Mouse (Mus musculus) midbrain, embryonic 14.5 days (tissue): ENCODE results near the gene Pgf. TPM values are rescaled to one million over a fixed set of nuclear protein-coding genes. Genes with fewer than 3 reads are reported as not detected.

ENCODE experiments used
- ATAC-seq: fragments of 200-750 bp; cut with Nextera tagmentation; 2 replicates; pipeline ENCODE4 v1.8.0; 2017; ENCODE audit warnings: moderate number of reproducible peaks, moderate library complexity; ENCODE audit not compliant: low FRiP score, low TSS enrichment
- DNase-seq: peaks from one replicate; pipeline ENCODE4 v3.0.0-alpha.2; 2015
- H3K27ac ChIP-seq: fragments of 300-500 bp; sonication (generic); replicated peaks from 2 replicates; pipeline ENCODE4 v1.5.1; 2014; ENCODE audit warnings: mild to moderate bottlenecking, low read depth, low read length, moderate library complexity
- H3K27me3 ChIP-seq: fragments of 300-500 bp; sonication (generic); 2 replicates; pipeline ENCODE4 v1.6.1; 2014; ENCODE audit warnings: low read length, control low read depth, mixed read lengths; ENCODE audit not compliant: control insufficient read depth, insufficient read depth
- H3K36me3 ChIP-seq: fragments of 300-500 bp; sonication (generic); 2 replicates; pipeline ENCODE4 v1.6.1; 2014; ENCODE audit warnings: low read length, control low read depth; ENCODE audit not compliant: control insufficient read depth, insufficient read depth
- H3K4me1 ChIP-seq: fragments of 300-500 bp; sonication (generic); 2 replicates; pipeline ENCODE4 v1.6.1; 2014; ENCODE audit warnings: mild to moderate bottlenecking, antibody characterized with exemption, low read length, control low read depth; ENCODE audit not compliant: control insufficient read depth, insufficient read depth
- H3K4me2 ChIP-seq: fragments of 300-500 bp; sonication (generic); 2 replicates; pipeline ENCODE4 v1.6.1; 2014; ENCODE audit warnings: mild to moderate bottlenecking, low read length, moderate library complexity
- H3K4me3 ChIP-seq: fragments of 300-500 bp; sonication (generic); replicated peaks from 2 replicates; pipeline ENCODE4 v1.5.1; 2014; ENCODE audit warnings: low read depth, low read length
- H3K9ac ChIP-seq: fragments of 300-500 bp; sonication (generic); replicated peaks from 2 replicates; pipeline ENCODE4 v1.6.1; 2014; ENCODE audit warnings: mild to moderate bottlenecking, low read length, moderate library complexity
- H3K9me3 ChIP-seq: fragments of 300-500 bp; sonication (generic); 2 replicates; pipeline ENCODE4 v1.6.1; 2016; ENCODE audit warnings: low read length, control low read depth, mixed read lengths; ENCODE audit not compliant: control insufficient read depth
- WGBS: fragments of 180-500 bp; shearing (Covaris S2); extraction: QIAGEN DNeasy Blood & Tissue Kit; methylation state at CpG from one replicate; pipeline ENCODE4 v1.1.7; 2014; 5-methylcytosine and 5-hydroxymethylcytosine counted together
- polyA plus RNA-seq: library from polyadenylated mRNA; unstranded; fragments of >200 nt; fragmentation: Nextera tagmentation; extraction: Ambion mirVana; gene quantifications from 2 replicates; pipeline ENCODE4 v1.2.1, GENCODE M21; 2014

Pgf gene
- polyA plus RNA-seq, 1 experiment from 2014 or later = 6.0 TPM

DNA sequence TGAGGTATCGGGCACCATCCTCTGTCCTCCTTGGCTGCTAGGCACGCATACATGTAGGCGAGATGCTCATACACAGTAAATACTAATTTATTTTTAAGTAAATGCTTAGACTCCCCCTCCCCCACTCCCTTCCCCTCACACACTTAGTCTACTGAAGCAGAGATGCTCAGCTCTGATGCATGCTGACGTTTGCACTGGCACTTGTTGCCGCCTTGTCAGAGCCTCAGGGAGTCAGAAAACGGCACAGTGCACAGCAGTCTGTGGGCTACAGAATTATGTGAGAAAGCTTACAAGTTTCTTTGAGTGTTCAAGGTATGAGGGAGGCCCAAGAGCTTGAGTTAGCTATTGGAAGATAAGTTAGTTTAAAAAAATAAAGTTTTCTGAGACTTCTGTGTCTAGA lies 46.2 kb downstream of the Pgf start:
- no peak overlapping the region for H3K9ac ChIP-seq
- no peaks in the 10 kb centered on the region for H3K9me3 ChIP-seq
- H3K27me3 ChIP-seq = no peaks in the 10 kb centered on the region
- H3K36me3 ChIP-seq = peaks cover 92% of the 10 kb centered on the region
- no peaks in the 10 kb centered on the region for H3K4me1 ChIP-seq
- no peak overlapping the region for H3K27ac ChIP-seq
- no peak overlapping the region for H3K4me2 ChIP-seq
- WGBS = 89% methylated on average over 6 of the region's 6 CpGs
- ATAC-seq (no peak), DNase-seq (no peak)
- H3K4me3 ChIP-seq = no peak overlapping the region

DNA sequence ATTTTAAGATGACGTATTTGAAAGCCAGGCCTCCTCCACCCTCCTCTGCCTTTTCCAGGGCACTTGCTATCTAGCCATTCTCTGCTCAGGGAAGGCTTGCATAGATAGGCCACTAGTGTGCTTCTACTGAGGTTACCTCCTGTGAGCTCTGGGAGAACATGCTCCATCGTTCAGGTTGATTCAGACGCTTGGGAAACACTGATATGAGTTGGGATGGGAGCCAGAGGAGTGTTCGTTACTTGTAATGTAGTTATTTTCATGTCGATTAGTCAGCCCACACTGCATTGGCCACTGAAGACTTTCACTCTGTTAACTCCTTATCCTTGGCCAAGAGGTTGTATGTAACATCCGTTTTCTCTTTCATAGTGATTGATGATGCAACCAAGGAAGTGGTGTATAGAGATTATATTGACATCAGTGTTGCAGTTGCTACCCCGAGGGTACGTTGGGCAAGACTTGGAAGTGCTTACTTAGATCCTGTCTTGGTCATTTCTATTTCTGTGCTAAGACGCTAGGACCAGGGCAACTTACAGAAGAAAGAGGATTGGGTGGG lies 48.1 kb downstream of the Pgf start:
- Histone ChIP-seq H3K27me3 (no peaks in the 10 kb centered on the region), H3K4me2 (no peak overlapping the region), H3K36me3 (peaks cover 91% of the 10 kb centered on the region), H3K4me1 (no peaks in the 10 kb centered on the region), H3K9me3 (no peaks in the 10 kb centered on the region), H3K9ac (no peak overlapping the region), H3K27ac (no peak overlapping the region), H3K4me3 (no peak overlapping the region)
- no peak for ATAC-seq
- 95% methylated on average over 9 of the region's 9 CpGs for WGBS
- DNase-seq = no peak

- Histone ChIP-seq H3K4me2 (no peak overlapping the region), H3K36me3 (peaks cover 92% of the 10 kb centered on the region), H3K4me1 (no peaks in the 10 kb centered on the region), H3K4me3 (no peak overlapping the region), H3K27ac (no peak overlapping the region), H3K27me3 (no peaks in the 10 kb centered on the region), H3K9me3 (no peaks in the 10 kb centered on the region), H3K9ac (no peak overlapping the region)
- WGBS = 89% methylated on average over 8 of the region's 8 CpGs
- DNase-seq (no peak), ATAC-seq (no peak)
Measured at GRCm38 (mm10) chr12:85126986-85127603, 50.5 kb downstream of the Pgf start.

GRCm38 (mm10) chr12:85124751-85125150 lies 52.8 kb downstream of the Pgf start:
- DNase-seq = no peak
- Histone ChIP-seq H3K4me2 (no peak overlapping the region), H3K9ac (no peak overlapping the region), H3K27ac (no peak overlapping the region), H3K4me1 (no peaks in the 10 kb centered on the region), H3K9me3 (no peaks in the 10 kb centered on the region), H3K27me3 (no peaks in the 10 kb centered on the region), H3K36me3 (peaks cover 88% of the 10 kb centered on the region), H3K4me3 (no peak overlapping the region)
- whole genome bisulfite sequencing = 95% methylated on average over 5 of the region's 5 CpGs
- ATAC-seq = no peak

DNA sequence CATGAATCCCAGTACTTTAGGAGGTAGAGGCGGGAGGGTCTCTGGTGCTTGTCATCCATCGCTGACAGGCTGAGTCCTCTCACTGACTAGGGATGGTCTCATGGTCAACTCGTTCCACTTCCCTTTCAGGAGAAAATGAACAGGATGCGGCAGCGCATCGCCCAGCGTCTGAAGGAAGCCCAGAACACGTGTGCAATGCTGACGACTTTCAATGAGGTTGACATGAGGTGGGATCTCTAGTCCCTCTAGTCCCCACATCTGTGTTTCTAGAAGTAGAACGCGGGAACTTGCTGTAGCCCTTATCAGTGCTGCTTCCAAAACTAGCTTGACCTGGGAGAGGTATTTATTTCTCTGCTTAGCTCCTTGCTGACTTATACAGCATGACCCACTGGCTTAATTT lies 53.9 kb downstream of the Pgf start:
- H3K4me3 ChIP-seq = no peak overlapping the region
- H3K27ac ChIP-seq = no peak overlapping the region
- no peaks in the 10 kb centered on the region for H3K27me3 ChIP-seq
- ATAC-seq (no peak), DNase-seq (no peak)
- no peaks in the 10 kb centered on the region for H3K4me1 ChIP-seq
- 94% methylated on average over 11 of the region's 11 CpGs for WGBS
- H3K9me3 ChIP-seq = no peaks in the 10 kb centered on the region
- no peak overlapping the region for H3K4me2 ChIP-seq
- peaks cover 90% of the 10 kb centered on the region for H3K36me3 ChIP-seq
- no peak overlapping the region for H3K9ac ChIP-seq

DNA sequence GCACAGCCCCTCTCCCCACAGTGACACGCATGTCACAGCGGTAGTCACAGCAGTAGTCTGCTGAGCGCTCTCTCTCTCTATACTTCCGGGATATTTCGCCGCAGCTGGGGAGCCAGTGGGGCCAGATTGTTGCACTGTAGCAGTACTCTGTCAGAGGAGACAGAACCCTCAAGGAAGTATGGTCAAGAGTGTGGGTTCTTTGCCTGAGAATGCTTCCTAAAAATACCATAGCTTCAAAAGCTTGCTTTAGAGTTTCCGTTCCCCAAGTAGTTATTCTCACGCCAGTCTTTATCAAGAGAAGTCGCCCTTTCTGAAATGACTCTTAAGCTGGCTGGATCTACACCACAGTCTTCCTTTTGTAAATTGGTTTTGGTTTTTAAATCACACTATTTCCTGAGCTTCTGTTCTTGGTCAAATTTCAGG lies 54.5 kb downstream of the Pgf start:
- 97% methylated on average over 9 of the region's 9 CpGs for WGBS
- H3K27me3 ChIP-seq = no peaks in the 10 kb centered on the region
- no peak overlapping the region for H3K4me2 ChIP-seq
- no peak overlapping the region for H3K27ac ChIP-seq
- no peaks in the 10 kb centered on the region for H3K9me3 ChIP-seq
- no peak overlapping the region for H3K4me3 ChIP-seq
- H3K9ac ChIP-seq = no peak overlapping the region
- DNase-seq (no peak), ATAC-seq (no peak)
- peaks cover 90% of the 10 kb centered on the region for H3K36me3 ChIP-seq
- no peaks in the 10 kb centered on the region for H3K4me1 ChIP-seq

DNA sequence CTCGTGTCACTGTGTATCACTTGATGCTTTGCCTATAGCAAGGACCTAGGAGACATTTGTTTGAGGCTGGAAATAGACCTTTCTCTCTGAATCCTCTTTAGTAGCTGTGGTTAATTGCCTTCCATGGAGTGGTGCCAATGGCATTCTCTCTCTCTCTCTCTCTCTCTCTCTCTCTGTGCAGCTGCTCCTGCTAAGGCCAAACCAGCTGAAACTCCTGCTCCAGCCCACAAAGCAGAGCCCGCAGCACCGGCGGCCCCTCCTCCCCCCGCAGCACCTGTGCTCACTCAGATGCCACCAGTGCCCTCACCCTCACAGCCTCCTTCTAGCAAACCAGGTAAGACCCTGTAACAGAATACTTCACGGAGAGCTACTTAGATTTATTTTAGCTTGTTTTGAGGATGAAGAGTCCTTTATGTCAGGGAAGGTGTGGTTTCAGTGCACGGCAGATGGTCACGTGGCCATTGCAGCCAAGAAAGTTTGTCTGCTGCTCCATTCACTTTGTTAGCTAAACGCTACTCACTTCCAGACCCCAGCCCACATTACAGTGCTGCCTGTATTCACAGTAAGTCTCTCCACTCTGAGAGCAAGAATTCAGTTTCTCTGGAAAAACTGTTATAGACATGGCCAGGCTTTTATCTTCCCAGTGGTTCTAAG lies 55.7 kb downstream of the Pgf start:
- Histone ChIP-seq H3K27ac (no peak overlapping the region), H3K9me3 (no peaks in the 10 kb centered on the region), H3K4me1 (no peaks in the 10 kb centered on the region), H3K4me3 (no peak overlapping the region), H3K36me3 (peaks cover 84% of the 10 kb centered on the region), H3K9ac (no peak overlapping the region), H3K4me2 (no peak overlapping the region), H3K27me3 (no peaks in the 10 kb centered on the region)
- ATAC-seq (no peak), DNase-seq (no peak)
- WGBS = 91% methylated on average over 9 of the region's 9 CpGs
